Mouse (Mus musculus) lung, embryonic 14.5 days (tissue): ENCODE measurements around the gene Icam5. TPM values are rescaled to one million over a fixed set of nuclear protein-coding genes. Genes with fewer than 3 reads are reported as not detected.
"Not testable (repeated sequence)": the region's sequence is repeated elsewhere in the genome, so short reads cannot be mapped to it uniquely, and the experiment has no call there.

Experiments used
- ATAC-seq: fragments of 200-750 bp; cut with Nextera tagmentation; 2 replicates; pipeline ENCODE4 v1.8.0; 2017; ENCODE audit warnings: mild to moderate bottlenecking, moderate TSS enrichment, moderate library complexity; ENCODE audit not compliant: insufficient read depth
- DNase-seq: peaks from one replicate; pipeline ENCODE4 v3.0.0-alpha.2; 2015
- H3K27ac ChIP-seq: fragments of 300-500 bp; sonication (generic); 2 replicates; pipeline ENCODE4 v1.5.1; 2014; ENCODE audit warnings: low read depth, mild to moderate bottlenecking, moderate library complexity
- H3K27me3 ChIP-seq: fragments of 300-500 bp; sonication (generic); 2 replicates; pipeline ENCODE4 v1.6.1; 2014; ENCODE audit warnings: low read length, control low read depth; ENCODE audit not compliant: insufficient read depth
- H3K36me3 ChIP-seq: fragments of 300-500 bp; sonication (generic); 2 replicates; pipeline ENCODE4 v1.6.1; 2014; ENCODE audit warnings: control low read depth; ENCODE audit not compliant: insufficient read depth
- H3K4me1 ChIP-seq: fragments of 300-500 bp; sonication (generic); 2 replicates; pipeline ENCODE4 v1.6.1; 2014; ENCODE audit warnings: antibody characterized with exemption, control low read depth; ENCODE audit not compliant: insufficient read depth
- H3K4me2 ChIP-seq: fragments of 300-500 bp; sonication (generic); 2 replicates; pipeline ENCODE4 v1.6.1; 2014; ENCODE audit warnings: mild to moderate bottlenecking
- H3K4me3 ChIP-seq: fragments of 300-500 bp; sonication (generic); 2 replicates; pipeline ENCODE4 v1.5.1; 2014; ENCODE audit warnings: low read depth, low read length
- H3K9ac ChIP-seq: fragments of 300-500 bp; sonication (generic); 2 replicates; pipeline ENCODE4 v1.6.1; 2014
- H3K9me3 ChIP-seq: fragments of 300-500 bp; sonication (generic); 2 replicates; pipeline ENCODE4 v1.6.1; 2016; ENCODE audit warnings: low read depth, low read length, control low read depth
- CTCF ChIP-seq: IDR thresholded peaks from 2 replicates; pipeline ENCODE4 v1.5.1; 2016; ENCODE audit warnings: antibody characterized with exemption, low read depth
- WGBS: fragments of 180-500 bp; shearing (Covaris S2); extraction: QIAGEN DNeasy Blood & Tissue Kit; methylation state at CpG from one replicate; pipeline ENCODE4 v1.1.7; 2014; 5-methylcytosine and 5-hydroxymethylcytosine counted together
- polyA plus RNA-seq: library from polyadenylated mRNA; unstranded; fragments of >200 nt; fragmentation: Nextera tagmentation; extraction: Ambion mirVana; gene quantifications from 2 replicates; pipeline ENCODE4 v1.2.1, GENCODE M21; 2014

Icam5 gene
- polyA plus RNA-seq, 1 experiment from 2014 or later, result 0.09 TPM

GRCm38 (mm10) chr9:21034481-21035085 is 2.7 kb downstream of the Icam5 start:
- 5% methylated on average over 17 of the region's 17 CpGs for WGBS
- Histone ChIP-seq H3K9me3 (no peaks in the 10 kb centered on the region), H3K4me3 (no peak overlapping the region), H3K27ac (no peak overlapping the region), H3K9ac (no peak overlapping the region), H3K36me3 (no peaks in the 10 kb centered on the region), H3K4me2 (no peak overlapping the region), H3K4me1 (peaks cover 24% of the 10 kb centered on the region), H3K27me3 (peaks cover 82% of the 10 kb centered on the region)
- no peak for DNase-seq
- TF ChIP-seq CTCF, result no peak; the same call in 1 of the 2 replicates
- no peak for ATAC-seq

- TF ChIP-seq CTCF, result no peak
- ATAC-seq (no peak), DNase-seq (no peak)
- no peaks in the 10 kb centered on the region for H3K36me3 ChIP-seq
- 27% methylated on average over 9 of the region's 9 CpGs for WGBS
- no peak overlapping the region for H3K9ac ChIP-seq
- H3K4me1 ChIP-seq, result peaks cover 18% of the 10 kb centered on the region
- no peak overlapping the region for H3K4me2 ChIP-seq
- H3K27me3 ChIP-seq, result peaks cover 76% of the 10 kb centered on the region
- no peaks in the 10 kb centered on the region for H3K9me3 ChIP-seq
- no peak overlapping the region for H3K4me3 ChIP-seq
- no peak overlapping the region for H3K27ac ChIP-seq
Measured at GRCm38 (mm10) chr9:21035586-21035985, 3.7 kb downstream of the Icam5 start.

- Histone ChIP-seq H3K9ac (no peak overlapping the region), H3K4me3 (no peak overlapping the region), H3K4me2 (no peak overlapping the region), H3K36me3 (no peaks in the 10 kb centered on the region), H3K9me3 (no peaks in the 10 kb centered on the region), H3K27me3 (peaks cover 76% of the 10 kb centered on the region), H3K4me1 (peaks cover 16% of the 10 kb centered on the region), H3K27ac (no peak overlapping the region)
- no peak for TF ChIP-seq CTCF
- ATAC-seq (no peak), DNase-seq (no peak)
- 9% methylated on average over 20 of the region's 20 CpGs for WGBS
Measured at GRCm38 (mm10) chr9:21036161-21036560, 4.3 kb downstream of the Icam5 start.

- WGBS, result 4% methylated on average over 22 of the region's 22 CpGs
- Histone ChIP-seq H3K9ac (no peak overlapping the region), H3K36me3 (no peaks in the 10 kb centered on the region), H3K4me3 (peak overlapping the region; percentile 32; the same call in 1 of the 2 replicates), H3K4me2 (0 out of 2 replicates have a peak overlapping the region, but pooled peaks have one; percentile 16), H3K9me3 (no peaks in the 10 kb centered on the region), H3K27ac (no peak overlapping the region), H3K4me1 (peaks cover 11% of the 10 kb centered on the region), H3K27me3 (peaks cover 74% of the 10 kb centered on the region)
- DNase-seq, result no peak
- no peak for ATAC-seq
- no peak for TF ChIP-seq CTCF
Measured at GRCm38 (mm10) chr9:21036666-21037065, 4.8 kb downstream of the Icam5 start.

GRCm38 (mm10) chr9:21037481-21037891 is 5.6 kb downstream of the Icam5 start:
- Histone ChIP-seq H3K4me2 (peak overlapping the region; percentile 68), H3K4me3 (peak overlapping the region; percentile 32), H3K4me1 (peaks cover 6% of the 10 kb centered on the region), H3K27me3 (peaks cover 66% of the 10 kb centered on the region), H3K9me3 (no peaks in the 10 kb centered on the region), H3K36me3 (no peaks in the 10 kb centered on the region), H3K9ac (peak overlapping the region; percentile 27; the same call in 1 of the 2 replicates), H3K27ac (no peak overlapping the region)
- WGBS, result 2% methylated on average over 31 of the region's 31 CpGs
- DNase-seq (peak; percentile 74), ATAC-seq (peak; percentile 29; the same call in 1 of the 2 replicates)
- TF ChIP-seq CTCF, result no peak

GRCm38 (mm10) chr9:21039779-21040178 is 7.9 kb downstream of the Icam5 start:
- 75% methylated on average over 3 of the region's 3 CpGs for whole genome bisulfite sequencing
- H3K9ac ChIP-seq, result no peak overlapping the region
- H3K36me3 ChIP-seq, result no peaks in the 10 kb centered on the region
- no peak overlapping the region for H3K4me3 ChIP-seq
- no peak overlapping the region for H3K4me2 ChIP-seq
- no peak for TF ChIP-seq CTCF
- ATAC-seq (no peak), DNase-seq (no peak)
- no peak overlapping the region for H3K27ac ChIP-seq
- no peaks in the 10 kb centered on the region for H3K9me3 ChIP-seq
- peaks cover 44% of the 10 kb centered on the region for H3K27me3 ChIP-seq
- peaks cover 6% of the 10 kb centered on the region for H3K4me1 ChIP-seq

GRCm38 (mm10) chr9:21041308-21041707 is 9.4 kb downstream of the Icam5 start:
- Histone ChIP-seq H3K4me1 (peaks cover 6% of the 10 kb centered on the region), H3K4me2 (no peak overlapping the region), H3K27ac (no peak overlapping the region), H3K4me3 (no peak overlapping the region), H3K36me3 (no peaks in the 10 kb centered on the region), H3K9ac (no peak overlapping the region), H3K27me3 (peaks cover 29% of the 10 kb centered on the region), H3K9me3 (no peaks in the 10 kb centered on the region)
- 34% methylated on average over 4 of the region's 4 CpGs for WGBS
- DNase-seq (no peak), ATAC-seq (0 out of 2 replicates have a peak, but pooled peaks have one; percentile 4)
- no peak for TF ChIP-seq CTCF

- Histone ChIP-seq H3K9me3 (no peaks in the 10 kb centered on the region), H3K27ac (no peak overlapping the region), H3K9ac (no peak overlapping the region), H3K27me3 (peaks cover 6% of the 10 kb centered on the region), H3K4me1 (no peaks in the 10 kb centered on the region), H3K4me2 (no peak overlapping the region), H3K36me3 (no peaks in the 10 kb centered on the region), H3K4me3 (no peak overlapping the region)
- 74% methylated on average over 4 of the region's 4 CpGs for WGBS
- DNase-seq, result no peak
- ATAC-seq, result no peak
- no peak for TF ChIP-seq CTCF
Measured at GRCm38 (mm10) chr9:21043563-21043962, 11.7 kb downstream of the Icam5 start.

- not testable (repeated sequence) for H3K9me3 ChIP-seq, H3K27ac ChIP-seq, H3K9ac ChIP-seq, H3K4me1 ChIP-seq, H3K4me3 ChIP-seq, H3K4me2 ChIP-seq, ATAC-seq, H3K27me3 ChIP-seq, H3K36me3 ChIP-seq, DNase-seq
- WGBS, result 41% methylated on average over 1 of the region's 1 CpGs
Measured at GRCm38 (mm10) chr9:21044785-21045184, 12.9 kb downstream of the Icam5 start.
